Mouse (Mus musculus) fibroblast of lung, adult 2 months (primary cell): ENCODE data around the gene Scgb2b15.
"Not testable (repeated sequence)": the region's sequence is repeated elsewhere in the genome, so short reads cannot be mapped to it uniquely, and the experiment has no call there.

ENCODE experiments used
- DNase-seq: peaks from one replicate; pipeline ENCODE4 v3.0.0-alpha.2; 2011; ENCODE audit warnings: low read depth

Gene Scgb2b15

DNA sequence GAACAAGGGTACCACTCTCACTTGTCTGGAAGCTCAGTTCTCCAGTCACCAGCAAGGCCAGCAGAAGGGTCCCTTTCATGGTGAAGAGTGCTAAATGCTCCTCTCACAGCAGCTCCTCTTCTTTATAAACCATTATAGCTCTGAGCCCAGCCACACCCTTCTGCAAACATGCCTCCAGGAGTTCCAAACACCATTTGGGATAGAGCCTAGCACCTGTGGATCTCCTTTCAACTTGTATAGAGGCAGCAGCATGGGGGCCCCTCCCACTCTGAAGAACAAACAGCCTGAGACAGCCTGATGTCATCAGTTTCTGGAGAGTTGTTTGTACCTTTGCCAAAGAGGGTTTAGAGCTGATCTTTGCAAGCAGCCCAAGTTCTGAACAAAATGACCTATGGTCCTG is at the start of gene Scgb2b15:
Gene Scgb2b15 (minus strand): TSS at position 101 of the 400 bp plus-strand sequence.
- DNase-seq = not testable (repeated sequence)

DNA sequence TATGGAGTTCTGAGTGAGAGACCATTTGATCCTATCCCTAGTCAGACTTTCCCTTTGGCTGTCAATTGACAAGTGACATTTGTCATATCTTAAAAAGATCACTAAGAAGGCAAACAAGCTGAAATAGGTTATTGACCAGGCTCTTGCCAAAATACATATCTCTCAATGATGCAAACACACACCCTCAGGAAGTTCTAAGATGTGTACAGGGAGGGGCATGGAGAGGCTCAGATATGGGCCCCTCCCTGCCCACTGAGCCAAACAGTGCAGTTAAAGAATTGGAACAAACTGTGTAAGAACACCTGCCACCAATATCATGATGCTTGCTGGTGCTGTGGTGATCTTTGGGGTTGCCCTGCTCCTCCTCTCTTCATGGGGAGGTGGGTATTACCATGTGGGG is 6.8 kb upstream of the Scgb2b15 start, which contains the start of gene Scgb1b15:
Gene Scgb1b15 (plus strand): TSS at position 301 of the 400 bp plus-strand sequence.
- not testable (repeated sequence) for DNase-seq
